Mouse (Mus musculus): ENCODE measurements around the gene Phactr1. TPM values are rescaled to one million over a fixed set of nuclear protein-coding genes. Genes with fewer than 3 reads are reported as not detected.
A peak's percentile ranks its signal among the peaks of the same experiment; 100 is the strongest.

Phactr1 gene
- polyA plus RNA-seq, 1 experiment from 2014 or later, result 32.4 TPM

DNA sequence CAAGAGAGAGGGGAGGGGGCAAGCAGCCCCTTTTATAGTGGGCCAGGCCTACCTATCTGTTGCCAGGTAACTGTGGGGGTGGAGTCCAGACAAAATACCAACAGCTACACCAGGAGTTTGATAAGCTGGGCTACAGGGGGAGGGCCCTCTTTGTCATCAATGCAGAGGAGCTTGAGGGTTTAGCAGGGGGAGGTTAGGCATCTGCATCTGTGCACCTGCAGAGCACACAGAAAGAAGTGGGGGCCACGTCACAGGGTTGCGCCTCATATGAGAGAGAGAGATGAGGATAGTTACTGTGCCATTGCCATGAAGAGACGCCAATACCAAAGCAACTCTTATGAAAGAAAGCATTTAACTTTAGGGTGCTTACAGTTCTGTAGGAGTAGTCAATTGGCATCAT, 496.3 kb downstream of the Phactr1 start:
- H3K27me3 ChIP-seq (ENCODE audit: insufficient read depth, low read length), result no peaks in the 10 kb centered on the region
- H3K4me1 ChIP-seq (replicated peaks; ENCODE audit: insufficient read depth, low read length), result no peaks in the 10 kb centered on the region
- WGBS, result 97% methylated on average over 3 of the region's 3 CpGs
- H3K9me3 ChIP-seq (replicated peaks; ENCODE audit: low read length), result no peaks in the 10 kb centered on the region
- H3K36me3 ChIP-seq (ENCODE audit: insufficient read depth, low read length), result no peaks in the 10 kb centered on the region
- H3K4me2 ChIP-seq (ENCODE audit: low read length), result no peak overlapping the region
- DNase-seq (ENCODE audit: low spot score) (no peak), ATAC-seq (replicated peaks; ENCODE audit: low FRiP score, low read depth) (no peak)
- no peak overlapping the region for H3K4me3 ChIP-seq (replicated peaks; ENCODE audit: low read depth, low read length)
- no peak overlapping the region for H3K9ac ChIP-seq (ENCODE audit: low read depth, low read length)
- H3K27ac ChIP-seq, result no peak overlapping the region
- no peak for TF ChIP-seq CTCF (IDR thresholded peaks at IDR 0.05; ENCODE audit: low read depth)

DNA sequence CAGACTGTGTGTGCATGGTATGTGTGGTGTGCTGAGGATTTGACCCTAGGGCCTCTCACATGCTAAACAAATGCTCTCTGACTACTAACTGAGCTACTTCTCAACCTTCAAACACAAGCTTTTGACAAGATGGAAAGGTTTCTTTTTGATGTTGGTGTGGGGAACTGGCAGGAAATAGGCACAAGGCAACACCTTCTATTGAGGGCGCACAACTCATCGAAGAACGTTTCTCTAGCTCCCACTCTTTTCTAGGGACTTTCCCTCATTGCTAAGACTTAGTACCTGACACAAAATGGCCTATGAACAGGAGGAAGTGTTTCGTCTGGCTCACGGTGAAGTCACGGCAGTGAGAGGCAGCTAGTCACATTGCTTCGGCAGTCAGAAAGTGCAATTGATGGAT, 496.9 kb downstream of the Phactr1 start:
- DNase-seq (ENCODE audit: low spot score), result no peak
- no peak for ATAC-seq (replicated peaks; ENCODE audit: low FRiP score, low read depth)
- H3K9ac ChIP-seq (ENCODE audit: low read depth, low read length), result no peak overlapping the region
- H3K27me3 ChIP-seq (ENCODE audit: insufficient read depth, low read length), result no peaks in the 10 kb centered on the region
- no peak overlapping the region for H3K4me2 ChIP-seq (ENCODE audit: low read length)
- H3K4me1 ChIP-seq (replicated peaks; ENCODE audit: insufficient read depth, low read length), result no peaks in the 10 kb centered on the region
- no peak overlapping the region for H3K4me3 ChIP-seq (replicated peaks; ENCODE audit: low read depth, low read length)
- no peaks in the 10 kb centered on the region for H3K9me3 ChIP-seq (replicated peaks; ENCODE audit: low read length)
- H3K36me3 ChIP-seq (ENCODE audit: insufficient read depth, low read length), result no peaks in the 10 kb centered on the region
- H3K27ac ChIP-seq, result no peak overlapping the region
- no peak for TF ChIP-seq CTCF (IDR thresholded peaks at IDR 0.05; ENCODE audit: low read depth)
- WGBS, result 88% methylated on average over 7 of the region's 7 CpGs

DNA sequence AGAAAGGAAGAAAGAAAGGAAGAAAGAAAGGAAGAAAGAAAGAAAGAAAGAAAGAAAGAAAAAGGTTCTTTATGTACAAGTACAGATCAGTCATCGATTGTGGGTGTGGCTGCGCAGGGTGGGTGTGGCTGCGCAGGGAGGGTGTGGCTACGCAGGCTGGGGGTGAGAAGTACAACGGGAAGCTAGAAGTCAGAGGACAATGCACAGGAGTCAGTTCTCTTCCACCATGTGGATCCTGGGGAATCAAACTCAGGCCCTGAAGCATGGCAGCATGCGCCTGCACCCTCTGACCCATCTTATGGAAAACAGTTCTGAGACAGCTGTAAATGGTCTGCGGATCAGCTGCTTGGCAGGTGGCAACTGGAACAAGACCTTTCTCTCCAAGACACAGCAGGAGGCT, 500.7 kb downstream of the Phactr1 start:
- Histone ChIP-seq H3K4me1 (replicated peaks; ENCODE audit: insufficient read depth, low read length) (no peaks in the 10 kb centered on the region), H3K27ac (no peak overlapping the region), H3K4me3 (replicated peaks; ENCODE audit: low read depth, low read length) (no peak overlapping the region), H3K27me3 (ENCODE audit: insufficient read depth, low read length) (no peaks in the 10 kb centered on the region), H3K9ac (ENCODE audit: low read depth, low read length) (no peak overlapping the region), H3K9me3 (replicated peaks; ENCODE audit: low read length) (no peaks in the 10 kb centered on the region), H3K4me2 (ENCODE audit: low read length) (no peak overlapping the region), H3K36me3 (ENCODE audit: insufficient read depth, low read length) (no peaks in the 10 kb centered on the region)
- no peak for DNase-seq (ENCODE audit: low spot score)
- no peak for TF ChIP-seq CTCF (IDR thresholded peaks at IDR 0.05; ENCODE audit: low read depth)
- 72% methylated on average over 7 of the region's 7 CpGs for WGBS
- ATAC-seq (replicated peaks; ENCODE audit: low FRiP score, low read depth), result no peak

DNA sequence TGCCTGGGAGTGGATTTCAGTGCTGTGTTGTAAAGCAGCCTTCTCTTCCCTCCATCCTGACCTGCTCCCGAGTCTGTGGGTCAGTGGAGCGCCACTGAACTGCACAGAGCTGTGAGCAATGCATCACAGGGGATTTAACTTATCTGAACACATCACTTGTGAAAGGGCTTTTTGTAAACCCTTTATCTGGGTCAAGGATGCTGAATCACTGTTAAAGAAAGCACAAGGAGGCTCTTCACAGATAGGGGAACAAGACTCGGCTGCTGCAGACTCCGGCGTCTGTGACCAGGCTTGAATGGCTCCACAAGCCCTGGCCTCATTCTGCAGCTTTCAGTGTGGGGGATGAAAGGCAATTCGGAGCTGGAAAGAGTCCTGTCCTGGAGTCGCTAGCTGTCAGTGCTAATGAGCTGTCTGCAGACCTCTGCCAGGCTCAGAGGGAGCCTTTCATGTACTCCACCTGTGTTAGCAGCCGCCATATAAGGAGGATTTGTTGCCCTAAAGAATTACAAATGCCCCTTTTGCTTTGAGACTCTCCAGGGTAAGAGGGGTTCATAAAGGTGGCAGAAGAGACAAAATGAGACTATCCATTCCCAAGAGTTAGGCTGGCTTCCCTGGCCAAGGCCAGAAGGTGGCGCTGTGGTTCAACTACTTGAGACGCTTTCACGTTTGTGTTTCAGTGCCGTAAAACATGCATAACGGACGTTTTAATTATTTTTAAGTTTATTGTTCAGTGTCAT, 502.2 kb downstream of the Phactr1 start:
- H3K4me2 ChIP-seq (ENCODE audit: low read length), result peak overlapping the region; percentile 57
- H3K36me3 ChIP-seq (ENCODE audit: insufficient read depth, low read length), result no peaks in the 10 kb centered on the region
- H3K4me3 ChIP-seq (replicated peaks; ENCODE audit: low read depth, low read length), result no peak overlapping the region
- H3K9me3 ChIP-seq (replicated peaks; ENCODE audit: low read length), result no peaks in the 10 kb centered on the region
- H3K4me1 ChIP-seq (replicated peaks; ENCODE audit: insufficient read depth, low read length), result no peaks in the 10 kb centered on the region
- no peak overlapping the region for H3K9ac ChIP-seq (ENCODE audit: low read depth, low read length)
- H3K27ac ChIP-seq, result no peak overlapping the region
- TF ChIP-seq CTCF (IDR thresholded peaks at IDR 0.05; ENCODE audit: low read depth), result peak; percentile 92
- H3K27me3 ChIP-seq (ENCODE audit: insufficient read depth, low read length), result no peaks in the 10 kb centered on the region
- no peak for ATAC-seq (replicated peaks; ENCODE audit: low FRiP score, low read depth)
- WGBS, result 9% methylated on average over 14 of the region's 14 CpGs
- DNase-seq (ENCODE audit: low spot score), result peak; percentile 89

DNA sequence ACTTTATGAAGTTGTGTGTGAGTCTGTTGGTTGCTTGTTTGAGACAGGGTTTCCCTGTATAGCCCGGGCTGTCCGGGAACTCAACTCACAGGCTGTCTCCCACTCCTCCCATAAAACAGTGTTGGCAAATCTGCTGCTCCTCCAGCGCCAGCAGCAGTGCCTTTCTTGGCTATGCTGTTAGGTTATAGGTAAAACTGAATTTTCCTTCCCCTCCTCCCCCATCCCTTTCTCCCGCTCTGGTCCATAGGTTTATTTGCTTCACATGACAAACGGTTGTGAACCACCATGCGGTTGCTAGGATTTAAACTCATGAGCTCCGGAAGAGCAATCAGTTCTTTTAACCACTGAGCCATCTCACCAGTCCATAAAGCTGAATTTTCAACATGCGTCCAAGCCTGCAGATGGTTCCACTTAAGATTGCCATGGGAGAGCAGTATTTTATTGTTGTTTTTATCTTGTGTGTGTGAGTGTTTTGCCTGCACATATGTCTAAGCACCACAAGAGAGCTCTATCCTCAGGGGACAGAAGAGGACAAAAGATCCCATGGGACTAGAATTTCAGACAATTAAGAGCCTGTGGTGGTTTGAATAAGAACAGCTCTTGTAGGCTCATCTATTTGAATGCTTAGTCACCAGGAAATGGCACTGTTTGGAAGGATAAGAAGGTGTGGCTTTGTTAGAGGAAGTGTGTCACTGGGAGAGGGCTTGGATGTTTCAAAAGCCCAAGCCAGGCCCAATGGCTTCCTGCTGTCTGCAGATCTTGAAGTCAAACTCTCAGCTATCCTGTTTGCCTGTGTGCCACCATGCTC, 503.0 kb downstream of the Phactr1 start:
- no peak overlapping the region for H3K27ac ChIP-seq
- no peak for TF ChIP-seq CTCF (IDR thresholded peaks at IDR 0.05; ENCODE audit: low read depth)
- ATAC-seq (replicated peaks; ENCODE audit: low FRiP score, low read depth) (no peak), DNase-seq (ENCODE audit: low spot score) (no peak)
- H3K4me3 ChIP-seq (replicated peaks; ENCODE audit: low read depth, low read length), result no peak overlapping the region
- WGBS, result 43% methylated on average over 8 of the region's 8 CpGs
- H3K27me3 ChIP-seq (ENCODE audit: insufficient read depth, low read length), result no peaks in the 10 kb centered on the region
- H3K4me2 ChIP-seq (ENCODE audit: low read length), result peak overlapping the region; percentile 57
- no peak overlapping the region for H3K9ac ChIP-seq (ENCODE audit: low read depth, low read length)
- no peaks in the 10 kb centered on the region for H3K36me3 ChIP-seq (ENCODE audit: insufficient read depth, low read length)
- H3K9me3 ChIP-seq (replicated peaks; ENCODE audit: low read length), result no peaks in the 10 kb centered on the region
- no peaks in the 10 kb centered on the region for H3K4me1 ChIP-seq (replicated peaks; ENCODE audit: insufficient read depth, low read length)

DNA sequence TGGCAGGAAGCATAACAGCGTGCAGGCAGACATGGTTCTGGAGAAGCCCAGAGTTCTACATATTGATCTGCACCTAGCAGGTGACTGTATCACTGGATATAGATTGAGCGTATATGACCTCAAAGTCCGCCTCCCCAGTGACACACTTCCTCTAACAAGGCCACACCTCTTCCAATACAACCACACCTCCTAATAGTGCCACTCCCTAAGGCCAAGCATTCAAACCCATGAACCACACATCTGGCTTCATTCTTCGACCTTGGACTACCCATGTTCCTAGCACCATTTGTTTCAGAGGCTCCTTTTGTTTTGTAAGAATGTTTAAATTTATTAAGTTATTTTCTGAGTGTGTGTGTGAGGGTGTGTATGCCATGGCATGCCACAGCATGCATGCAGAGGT, 507.3 kb downstream of the Phactr1 start:
- Histone ChIP-seq H3K9ac (ENCODE audit: low read depth, low read length) (no peak overlapping the region), H3K4me3 (replicated peaks; ENCODE audit: low read depth, low read length) (no peak overlapping the region), H3K27me3 (ENCODE audit: insufficient read depth, low read length) (no peaks in the 10 kb centered on the region), H3K4me2 (ENCODE audit: low read length) (no peak overlapping the region), H3K36me3 (ENCODE audit: insufficient read depth, low read length) (no peaks in the 10 kb centered on the region), H3K27ac (no peak overlapping the region), H3K4me1 (replicated peaks; ENCODE audit: insufficient read depth, low read length) (0 out of 2 replicates have a peak, but pooled peaks cover 8% of the 10 kb centered on the region), H3K9me3 (replicated peaks; ENCODE audit: low read length) (no peaks in the 10 kb centered on the region)
- ATAC-seq (replicated peaks; ENCODE audit: low FRiP score, low read depth) (no peak), DNase-seq (ENCODE audit: low spot score) (no peak)
- no peak for TF ChIP-seq CTCF (IDR thresholded peaks at IDR 0.05; ENCODE audit: low read depth)
- WGBS, result 92% methylated on average over 4 of the region's 4 CpGs

Data from kidney, postnatal 0 days (tissue).